26 mouse cellular contexts compared by ENCODE assay signal in the genomic region with DNA sequence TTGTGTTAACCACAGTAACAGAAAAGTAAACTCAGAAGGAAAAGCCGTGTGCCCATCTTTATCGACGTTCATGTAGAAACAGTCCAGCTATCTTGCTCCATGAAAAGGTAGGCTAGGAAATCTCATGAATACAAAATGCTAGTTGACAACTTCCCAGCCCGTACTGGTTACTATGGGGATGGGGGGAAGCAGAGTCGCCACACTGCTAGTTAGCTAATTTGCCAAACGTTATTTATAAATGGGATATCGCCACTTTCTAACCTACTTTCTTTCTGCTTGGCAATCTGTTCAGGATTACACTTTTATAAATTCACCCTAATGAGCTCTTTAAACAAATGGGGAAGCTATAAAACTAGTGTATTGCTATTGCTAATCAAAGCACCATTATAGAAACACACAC. TPM values are rescaled to one million over a fixed set of nuclear protein-coding genes. Genes with fewer than 3 reads are reported as not detected.
A peak's percentile ranks its signal among the peaks of the same experiment; 100 is the strongest.
DNase-seq lines count a peak whose midpoint lies in the region; TF ChIP-seq lines count a peak whose summit lies in the region.
"Had no signal": no experiment of that assay in that cellular context is flagged by ENCODE, and none has a peak within 500 bp of the region (broad histone marks: within the 10 kb centered on the region; RNA-seq: fewer than 3 reads in every experiment).

No protein-coding gene starts in this region.

- no peak overlapping the region for H3K27ac ChIP-seq in layer of hippocampus, adult 2 months
- H3K27ac ChIP-seq: embryonic facial prominence, embryonic 13.5 days; embryonic facial prominence, embryonic 15.5 days; forebrain, embryonic 10.5 days; forebrain, embryonic 13.5 days; forebrain, embryonic 15.5 days had no signal

- DNase-seq in heart, adult 11 months: peak; percentile 48
- no peak for DNase-seq in heart, adult 18-20 months
- peak; percentile 28 to 52 for DNase-seq in layer of hippocampus, adult 2 months (ENCODE audit: low spot score in 2 of 2)
- DNase-seq in layer of hippocampus, postnatal 10 days (ENCODE audit: low spot score in 2 of 2): no peak
- peak; percentile 34 for DNase-seq in brain, adult 2 months (ENCODE audit: low read depth, low spot score)
- peak; percentile 40 for DNase-seq in layer of hippocampus, adult 9-11 months
- no peak for DNase-seq in Muller cell, postnatal 12 days (ENCODE audit: inconsistent ontology term)
- DNase-seq: adrenal gland, adult 8-10 months; adrenal gland, postnatal 14 days; adrenal gland, postnatal 36 days; cerebellum, adult 11 months; cerebellum, adult 18-20 months; cerebellum, adult 8-10 months; cerebellum, adult 9-11 months; cerebellum, postnatal 14 days; cerebellum, postnatal 36 days; embryo, embryonic 11 days had no signal

- no peak overlapping the region for H3K4me3 ChIP-seq in layer of hippocampus, adult 2 months
- H3K4me3 ChIP-seq: embryonic facial prominence, embryonic 13.5 days; embryonic facial prominence, embryonic 15.5 days; erythroblast, embryonic 14.5 days; forebrain, embryonic 10.5 days; forebrain, embryonic 13.5 days; forebrain, embryonic 15.5 days had no signal

- TF ChIP-seq CTCF in layer of hippocampus, adult 2 months (conservative IDR thresholded peaks at IDR 0.05): no peak

RNA-seq across cellular contexts. Expression of a gene that starts 42.5 kb away (rescaled TPM):
- not detected for total RNA-seq in heart, adult 18-20 months (2021)
- total RNA-seq in layer of hippocampus, adult 2 months (2021): under 1 TPM; 0.49 to 0.69 TPM
- total RNA-seq in layer of hippocampus, postnatal 10 days (2021): under 1 TPM; 0.50 to 0.69 TPM
- total RNA-seq: adrenal gland, adult 18-20 months; adrenal gland, adult 8-10 months; adrenal gland, postnatal 14 days; adrenal gland, postnatal 36 days; common myeloid progenitor, adult 5-6 weeks; MEL had no signal

RNA-seq across cellular contexts. Expression of a gene that starts 46.6 kb away (rescaled TPM):
- total RNA-seq in heart, adult 18-20 months (2021): not detected
- 1 to 10 TPM in 1 of 2 experiments, under 1 TPM in 1; 0.41 to 1.0 TPM for total RNA-seq in layer of hippocampus, adult 2 months (2021)
- 1 to 10 TPM in 1 of 2 experiments, under 1 TPM in 1; 0.91 to 2.1 TPM for total RNA-seq in layer of hippocampus, postnatal 10 days (2021)
- total RNA-seq: adrenal gland, adult 18-20 months; adrenal gland, postnatal 14 days; adrenal gland, postnatal 36 days; common myeloid progenitor, adult 5-6 weeks; MEL had no signal

Comparison
In these comparisons a context has a peak if more than half of its experiments do, and no peak if none do; other contexts are left out.
1. DNase-seq: peak in heart, adult 11 months (single experiment), layer of hippocampus, adult 2 months (2 of 2), brain, adult 2 months (single experiment) and layer of hippocampus, adult 9-11 months (single experiment); none in heart, adult 18-20 months (0 of 2), layer of hippocampus, postnatal 10 days (0 of 2) and Muller cell, postnatal 12 days (single experiment).